Mouse (Mus musculus) lung, embryonic 14.5 days (tissue): ENCODE data around the gene Cabp4. TPM values are rescaled to one million over a fixed set of nuclear protein-coding genes. Genes with fewer than 3 reads are reported as not detected.
A peak's percentile ranks its signal among the peaks of the same experiment; 100 is the strongest.

ENCODE experiments used
- ATAC-seq: fragments of 200-750 bp; cut with Nextera tagmentation; 2 replicates; pipeline ENCODE4 v1.8.0; 2017; ENCODE audit warnings: mild to moderate bottlenecking, moderate TSS enrichment, moderate library complexity; ENCODE audit not compliant: insufficient read depth
- DNase-seq: peaks from one replicate; pipeline ENCODE4 v3.0.0-alpha.2; 2015
- H3K27ac ChIP-seq: fragments of 300-500 bp; sonication (generic); 2 replicates; pipeline ENCODE4 v1.5.1; 2014; ENCODE audit warnings: low read depth, mild to moderate bottlenecking, moderate library complexity
- H3K27me3 ChIP-seq: fragments of 300-500 bp; sonication (generic); 2 replicates; pipeline ENCODE4 v1.6.1; 2014; ENCODE audit warnings: low read length, control low read depth; ENCODE audit not compliant: insufficient read depth
- H3K36me3 ChIP-seq: fragments of 300-500 bp; sonication (generic); 2 replicates; pipeline ENCODE4 v1.6.1; 2014; ENCODE audit warnings: control low read depth; ENCODE audit not compliant: insufficient read depth
- H3K4me1 ChIP-seq: fragments of 300-500 bp; sonication (generic); 2 replicates; pipeline ENCODE4 v1.6.1; 2014; ENCODE audit warnings: antibody characterized with exemption, control low read depth; ENCODE audit not compliant: insufficient read depth
- H3K4me2 ChIP-seq: fragments of 300-500 bp; sonication (generic); 2 replicates; pipeline ENCODE4 v1.6.1; 2014; ENCODE audit warnings: mild to moderate bottlenecking
- H3K4me3 ChIP-seq: fragments of 300-500 bp; sonication (generic); 2 replicates; pipeline ENCODE4 v1.5.1; 2014; ENCODE audit warnings: low read depth, low read length
- H3K9ac ChIP-seq: fragments of 300-500 bp; sonication (generic); 2 replicates; pipeline ENCODE4 v1.6.1; 2014
- H3K9me3 ChIP-seq: fragments of 300-500 bp; sonication (generic); 2 replicates; pipeline ENCODE4 v1.6.1; 2016; ENCODE audit warnings: low read depth, low read length, control low read depth
- CTCF ChIP-seq: IDR thresholded peaks from 2 replicates; pipeline ENCODE4 v1.5.1; 2016; ENCODE audit warnings: antibody characterized with exemption, low read depth
- WGBS: fragments of 180-500 bp; shearing (Covaris S2); extraction: QIAGEN DNeasy Blood & Tissue Kit; methylation state at CpG from one replicate; pipeline ENCODE4 v1.1.7; 2014; 5-methylcytosine and 5-hydroxymethylcytosine counted together
- polyA plus RNA-seq: library from polyadenylated mRNA; unstranded; fragments of >200 nt; fragmentation: Nextera tagmentation; extraction: Ambion mirVana; gene quantifications from 2 replicates; pipeline ENCODE4 v1.2.1, GENCODE M21; 2014

Gene Cabp4
- polyA plus RNA-seq, 1 experiment from 2014 or later = 0.09 TPM

DNA sequence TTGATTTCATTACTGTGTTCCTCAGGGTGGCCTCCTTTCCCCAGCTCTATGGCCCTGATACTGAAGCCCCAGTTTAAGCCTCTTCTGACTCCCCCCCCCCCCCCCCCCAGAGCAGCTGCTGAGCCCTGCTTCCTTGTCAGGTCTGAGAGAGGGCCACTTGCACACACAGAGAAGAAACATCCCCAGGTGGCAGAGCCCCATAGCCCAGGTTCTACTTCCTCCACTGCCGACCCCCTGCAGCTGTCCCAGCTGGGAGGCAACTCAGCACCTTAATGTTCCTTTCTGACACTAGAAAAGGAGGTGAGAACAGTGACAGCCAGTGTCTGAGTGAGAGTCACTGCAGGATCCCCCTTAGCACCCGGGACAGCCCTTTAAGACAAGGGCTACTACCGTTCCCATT lies 40.0 kb downstream of the Cabp4 start:
- Histone ChIP-seq H3K27me3 (peaks cover 31% of the 10 kb centered on the region), H3K9me3 (no peaks in the 10 kb centered on the region), H3K4me1 (peaks cover 13% of the 10 kb centered on the region; the same call in 1 of the 2 replicates), H3K4me2 (no peak overlapping the region), H3K9ac (no peak overlapping the region), H3K4me3 (no peak overlapping the region), H3K27ac (no peak overlapping the region), H3K36me3 (no peaks in the 10 kb centered on the region)
- DNase-seq = no peak
- TF ChIP-seq CTCF = no peak
- ATAC-seq = no peak
- 53% methylated on average over 3 of the region's 3 CpGs for WGBS

DNA sequence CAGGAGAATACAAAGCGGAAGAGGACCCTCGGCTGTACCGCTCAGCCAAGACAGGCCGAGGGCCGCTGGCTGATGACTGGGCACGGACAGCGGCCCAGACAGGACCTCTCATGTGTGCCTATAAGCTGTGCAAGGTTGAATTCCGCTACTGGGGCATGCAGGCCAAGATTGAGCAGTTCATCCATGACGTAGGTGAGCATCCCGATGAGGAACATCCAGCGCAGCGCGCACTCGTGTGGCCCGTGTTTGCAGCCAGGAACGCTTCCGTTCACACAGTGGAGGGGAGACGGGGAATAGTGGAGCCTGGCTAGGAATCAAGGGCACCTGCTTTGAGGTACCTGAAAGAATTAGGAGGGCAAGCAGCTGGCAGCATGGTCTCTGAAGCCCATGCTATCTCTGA lies 40.5 kb downstream of the Cabp4 start:
- Histone ChIP-seq H3K27me3 (peaks cover 31% of the 10 kb centered on the region), H3K36me3 (no peaks in the 10 kb centered on the region), H3K4me2 (no peak overlapping the region), H3K4me3 (no peak overlapping the region), H3K9ac (no peak overlapping the region), H3K4me1 (peaks cover 13% of the 10 kb centered on the region; the same call in 1 of the 2 replicates), H3K27ac (no peak overlapping the region), H3K9me3 (no peaks in the 10 kb centered on the region)
- ATAC-seq = no peak
- DNase-seq = no peak
- 92% methylated on average over 18 of the region's 18 CpGs for WGBS
- no peak for TF ChIP-seq CTCF

DNA sequence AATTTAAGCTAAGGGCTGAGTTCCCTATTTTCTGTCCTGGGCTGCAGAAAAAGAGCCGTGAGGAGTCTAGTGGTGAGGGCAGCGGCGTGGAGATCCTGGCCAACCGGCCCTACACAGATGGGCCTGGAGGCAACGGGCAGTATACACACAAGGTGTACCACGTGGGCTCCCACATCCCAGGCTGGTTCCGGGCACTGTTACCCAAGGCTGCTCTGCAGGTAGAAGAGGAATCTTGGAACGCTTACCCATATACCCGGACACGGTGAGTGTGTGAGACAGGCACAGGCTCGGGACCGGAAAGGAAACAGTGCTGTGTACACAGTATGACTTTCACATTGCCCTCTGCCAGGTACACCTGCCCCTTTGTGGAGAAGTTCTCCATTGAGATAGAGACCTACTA lies 41.2 kb downstream of the Cabp4 start:
- ATAC-seq (no peak), DNase-seq (no peak)
- Histone ChIP-seq H3K36me3 (no peaks in the 10 kb centered on the region), H3K9me3 (no peaks in the 10 kb centered on the region), H3K9ac (no peak overlapping the region), H3K4me3 (no peak overlapping the region), H3K27me3 (peaks cover 31% of the 10 kb centered on the region), H3K27ac (no peak overlapping the region), H3K4me1 (peaks cover 13% of the 10 kb centered on the region; the same call in 1 of the 2 replicates), H3K4me2 (no peak overlapping the region)
- 89% methylated on average over 12 of the region's 12 CpGs for WGBS
- TF ChIP-seq CTCF = no peak

DNA sequence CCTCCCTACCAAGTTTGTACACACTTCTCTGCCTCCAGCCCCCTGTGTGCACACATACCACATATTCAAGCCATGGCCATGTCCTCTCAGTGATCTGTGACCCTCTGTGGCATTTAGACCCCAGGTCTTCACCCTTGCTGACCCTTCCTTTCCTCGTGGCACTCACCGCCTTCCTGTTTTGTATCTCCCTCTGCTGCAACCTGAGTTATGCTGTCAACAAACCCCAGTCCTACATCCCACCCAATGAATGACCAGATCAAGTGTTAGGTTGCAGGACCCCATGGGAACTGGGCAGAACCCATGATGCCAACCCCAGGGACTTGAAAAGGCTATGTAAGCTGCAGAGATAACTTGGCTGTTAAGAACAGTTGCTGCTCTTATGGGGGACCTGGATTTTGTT lies 41.8 kb downstream of the Cabp4 start:
- DNase-seq = no peak
- Histone ChIP-seq H3K27ac (no peak overlapping the region), H3K27me3 (peaks cover 31% of the 10 kb centered on the region), H3K4me2 (no peak overlapping the region), H3K4me3 (no peak overlapping the region), H3K36me3 (no peaks in the 10 kb centered on the region), H3K4me1 (peaks cover 13% of the 10 kb centered on the region; the same call in 1 of the 2 replicates), H3K9ac (no peak overlapping the region), H3K9me3 (no peaks in the 10 kb centered on the region)
- no peak for TF ChIP-seq CTCF
- no peak for ATAC-seq
- 86% methylated on average over 2 of the region's 2 CpGs for WGBS

DNA sequence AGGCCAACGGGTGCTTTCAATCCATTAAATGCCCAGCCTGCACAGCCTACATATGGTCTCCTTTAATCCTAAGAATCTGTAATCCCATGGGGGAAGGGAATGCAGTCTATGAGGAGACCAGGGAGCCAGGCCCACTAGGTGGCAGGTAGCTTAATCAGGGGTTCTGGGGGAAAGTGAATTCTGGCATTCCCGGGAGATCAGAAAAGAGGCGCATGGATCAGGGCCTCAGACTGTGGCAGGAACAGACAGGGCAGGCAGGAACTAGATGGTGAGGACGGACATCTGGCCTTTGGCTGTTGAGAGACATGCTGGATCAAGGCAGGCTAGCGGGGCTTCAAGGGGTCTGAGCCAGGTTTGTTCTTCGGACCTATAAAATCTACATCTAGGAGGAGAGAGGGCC lies 42.4 kb downstream of the Cabp4 start:
- Histone ChIP-seq H3K4me3 (no peak overlapping the region), H3K27ac (no peak overlapping the region), H3K36me3 (no peaks in the 10 kb centered on the region), H3K9me3 (no peaks in the 10 kb centered on the region), H3K4me1 (peaks cover 13% of the 10 kb centered on the region; the same call in 1 of the 2 replicates), H3K9ac (no peak overlapping the region), H3K27me3 (peaks cover 31% of the 10 kb centered on the region), H3K4me2 (peak overlapping the region; percentile 87)
- 65% methylated on average over 6 of the region's 6 CpGs for WGBS
- ATAC-seq (no peak), DNase-seq (no peak)
- no peak for TF ChIP-seq CTCF

- WGBS = under 1% methylated on average over 52 of the region's 52 CpGs
Measured at GRCm38 (mm10) chr19:4100718-4101261, 43.0 kb downstream of the Cabp4 start.

GRCm38 (mm10) chr19:4099837-4100717 lies 43.8 kb downstream of the Cabp4 start, which contains the start of gene Pitpnm1:
Gene Pitpnm1, plus strand, starts transcription at chr19:4099998.
- Histone ChIP-seq H3K4me2 (peak within 1 kb of the TSS; percentile 87), H3K4me3 (peak within 1 kb of the TSS; percentile 45), H3K9ac (peak within 1 kb of the TSS; percentile 46), H3K9me3 (no peaks in the 10 kb centered on the region), H3K36me3 (no peaks in the 10 kb centered on the region), H3K4me1 (peaks cover 13% of the 10 kb centered on the region; the same call in 1 of the 2 replicates), H3K27ac (peak within 1 kb of the TSS; percentile 10; the same call in 1 of the 2 replicates), H3K27me3 (peaks cover 31% of the 10 kb centered on the region)
- TF ChIP-seq CTCF = no peak
- DNase-seq = peak; percentile 72
- WGBS = under 1% methylated on average over 53 of the region's 53 CpGs
- ATAC-seq = peak; percentile 4; the same call in 1 of the 2 replicates

More at GRCm38 (mm10) chr19:4100718-4101261, 43.0 kb downstream of the Cabp4 start:
- peak overlapping the region; percentile 87 for H3K4me2 ChIP-seq
- ATAC-seq (no peak), DNase-seq (peak; percentile 47)
- TF ChIP-seq CTCF = no peak
- peaks cover 13% of the 10 kb centered on the region; the same call in 1 of the 2 replicates for H3K4me1 ChIP-seq
- H3K36me3 ChIP-seq = no peaks in the 10 kb centered on the region
- peaks cover 31% of the 10 kb centered on the region for H3K27me3 ChIP-seq
- peak overlapping the region; percentile 45 for H3K4me3 ChIP-seq
- no peaks in the 10 kb centered on the region for H3K9me3 ChIP-seq
- H3K27ac ChIP-seq = no peak overlapping the region
- peak overlapping the region; percentile 46 for H3K9ac ChIP-seq
